In the genomic region with DNA sequence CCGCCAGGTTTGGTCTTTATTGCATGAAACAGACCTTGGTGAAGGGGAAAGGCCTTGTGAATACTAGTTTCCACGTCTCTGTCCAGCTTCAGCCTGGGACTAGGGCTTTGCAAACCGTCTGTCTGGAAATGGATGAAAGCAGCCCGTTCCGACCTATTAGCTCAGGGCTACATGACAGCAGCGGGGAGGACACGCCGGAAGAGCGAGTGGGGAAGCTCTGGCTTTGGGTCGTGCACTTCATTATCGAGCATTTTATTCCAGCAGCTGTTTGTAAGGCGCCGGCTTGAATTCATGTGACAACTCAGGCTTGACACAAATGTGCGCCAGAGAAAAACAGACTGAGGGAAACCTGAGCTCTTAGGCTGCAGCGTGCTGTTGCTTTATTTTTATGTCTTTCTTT, we compare ENCODE assay signal across 10 mouse cellular contexts. TPM values are rescaled to one million over a fixed set of nuclear protein-coding genes. Genes with fewer than 3 reads are reported as not detected.
DNase-seq lines count a peak whose midpoint lies in the region; ATAC-seq lines count a peak whose summit lies in the region.
"Had no signal": no experiment of that assay in that cellular context is flagged by ENCODE, and none has a peak within 500 bp of the region (broad histone marks: within the 10 kb centered on the region; RNA-seq: fewer than 3 reads in every experiment).

No protein-coding gene starts in this region.

- H3K4me3 ChIP-seq in hindbrain, embryonic 11.5 days (ENCODE audit: low read depth, low read length): no peak overlapping the region
- no peak overlapping the region for H3K4me3 ChIP-seq in hindbrain, embryonic 10.5 days
- H3K4me3 ChIP-seq in heart, embryonic 12.5 days: no peak overlapping the region
- H3K4me3 ChIP-seq in kidney, embryonic 15.5 days (replicated peaks): no peak overlapping the region
- H3K4me3 ChIP-seq in neural tube, embryonic 13.5 days: no peak overlapping the region

- peak overlapping the region; percentile 47; the same call in 1 of the 2 replicates for H3K27ac ChIP-seq in hindbrain, embryonic 11.5 days (ENCODE audit: low read depth, low read length)
- no peak overlapping the region for H3K27ac ChIP-seq in hindbrain, embryonic 10.5 days
- H3K27ac ChIP-seq in heart, embryonic 12.5 days (ENCODE audit: poor library complexity, severe bottlenecking): 0 out of 2 replicates have a peak overlapping the region, but pooled peaks have one; percentile 30
- peak overlapping the region; percentile 49 for H3K27ac ChIP-seq in kidney, embryonic 15.5 days
- peak overlapping the region; percentile 75 for H3K27ac ChIP-seq in neural tube, embryonic 13.5 days (replicated peaks)

- no peak for ATAC-seq in hindbrain, embryonic 11.5 days (ENCODE audit: low FRiP score)
- no peak for ATAC-seq in heart, embryonic 12.5 days (ENCODE audit: insufficient number of reproducible peaks, low FRiP score)
- ATAC-seq in kidney, embryonic 15.5 days (replicated peaks; ENCODE audit: low FRiP score): peak; percentile 84
- peak; percentile 48; the same call in 1 of the 2 replicates for ATAC-seq in neural tube, embryonic 13.5 days (ENCODE audit: low read depth)

- no peak overlapping the region for H3K4me2 ChIP-seq in hindbrain, embryonic 11.5 days (replicated peaks; ENCODE audit: low read depth, low read length)
- no peak overlapping the region for H3K4me2 ChIP-seq in heart, embryonic 12.5 days
- peak overlapping the region; percentile 25 for H3K4me2 ChIP-seq in kidney, embryonic 15.5 days
- peak overlapping the region; percentile 21 for H3K4me2 ChIP-seq in neural tube, embryonic 13.5 days

- DNase-seq in hindbrain, embryonic 11.5 days (ENCODE audit: low spot score): no peak
- no peak for DNase-seq in hindbrain, embryonic 10.5 days (ENCODE audit: low spot score)
- DNase-seq in spleen, postnatal 10 days (ENCODE audit: low spot score in 2 of 2): no peak
- DNase-seq in urinary bladder, postnatal 10 days (ENCODE audit: low spot score): no peak
- no peak for DNase-seq in spleen, adult 18-20 months
- DNase-seq: cerebellum, postnatal 14 days had no signal

- WGBS in hindbrain, embryonic 11.5 days: 69% methylated on average over 15 of the region's 15 CpGs
- 76% methylated on average over 15 of the region's 15 CpGs for WGBS in hindbrain, embryonic 10.5 days
- WGBS in heart, embryonic 12.5 days: 71% methylated on average over 15 of the region's 15 CpGs
- WGBS in kidney, embryonic 15.5 days: 32% methylated on average over 15 of the region's 15 CpGs
- 56% methylated on average over 15 of the region's 15 CpGs for WGBS in neural tube, embryonic 13.5 days

- no peaks in the 10 kb centered on the region for H3K36me3 ChIP-seq in hindbrain, embryonic 11.5 days (ENCODE audit: control insufficient read depth, insufficient read depth, low read length)
- peaks cover 94% of the 10 kb centered on the region for H3K36me3 ChIP-seq in hindbrain, embryonic 10.5 days
- H3K36me3 ChIP-seq in heart, embryonic 12.5 days: peaks cover 25% of the 10 kb centered on the region
- H3K36me3 ChIP-seq in kidney, embryonic 15.5 days: peaks cover 42% of the 10 kb centered on the region
- no peaks in the 10 kb centered on the region for H3K36me3 ChIP-seq in neural tube, embryonic 13.5 days

- H3K4me1 ChIP-seq in hindbrain, embryonic 11.5 days (replicated peaks; ENCODE audit: control insufficient read depth, insufficient read depth, low read length): no peaks in the 10 kb centered on the region; the same call in 1 of the 2 replicates
- peaks cover 22% of the 10 kb centered on the region for H3K4me1 ChIP-seq in hindbrain, embryonic 10.5 days (replicated peaks)
- H3K4me1 ChIP-seq in heart, embryonic 12.5 days (replicated peaks): peaks cover 44% of the 10 kb centered on the region
- H3K4me1 ChIP-seq in kidney, embryonic 15.5 days: peaks cover 55% of the 10 kb centered on the region
- H3K4me1 ChIP-seq in neural tube, embryonic 13.5 days (replicated peaks): peaks cover 57% of the 10 kb centered on the region

- no peaks in the 10 kb centered on the region for H3K9me3 ChIP-seq in hindbrain, embryonic 11.5 days (ENCODE audit: control insufficient read depth, low read length)
- no peaks in the 10 kb centered on the region for H3K9me3 ChIP-seq in hindbrain, embryonic 10.5 days
- H3K9me3 ChIP-seq in heart, embryonic 12.5 days (replicated peaks): no peaks in the 10 kb centered on the region
- no peaks in the 10 kb centered on the region for H3K9me3 ChIP-seq in kidney, embryonic 15.5 days (replicated peaks)
- H3K9me3 ChIP-seq in neural tube, embryonic 13.5 days: no peaks in the 10 kb centered on the region
- H3K9me3 ChIP-seq: G1E had no signal

- H3K27me3 ChIP-seq in hindbrain, embryonic 11.5 days (ENCODE audit: control insufficient read depth, insufficient read depth, low read length): no peaks in the 10 kb centered on the region
- H3K27me3 ChIP-seq in hindbrain, embryonic 10.5 days (ENCODE audit: insufficient read depth, poor library complexity, severe bottlenecking): no peaks in the 10 kb centered on the region
- H3K27me3 ChIP-seq in heart, embryonic 12.5 days (replicated peaks): no peaks in the 10 kb centered on the region
- no peaks in the 10 kb centered on the region for H3K27me3 ChIP-seq in kidney, embryonic 15.5 days
- H3K27me3 ChIP-seq in neural tube, embryonic 13.5 days: no peaks in the 10 kb centered on the region

- H3K9ac ChIP-seq in hindbrain, embryonic 11.5 days (ENCODE audit: low read depth, low read length): 0 out of 2 replicates have a peak overlapping the region, but pooled peaks have one; percentile 42
- no peak overlapping the region for H3K9ac ChIP-seq in heart, embryonic 12.5 days
- H3K9ac ChIP-seq in kidney, embryonic 15.5 days: no peak overlapping the region
- H3K9ac ChIP-seq in neural tube, embryonic 13.5 days: peak overlapping the region; percentile 41; the same call in 1 of the 2 replicates

RNA-seq across cellular contexts. Expression of a gene that starts 13.9 kb away (rescaled TPM):
- 15.7 and 17.2 TPM in 2 replicates for polyA plus RNA-seq in hindbrain, embryonic 11.5 days (2014; fragmentation: Nextera tagmentation; extraction: Ambion mirVana)
- 26.2 and 27.4 TPM in 2 replicates for polyA plus RNA-seq in hindbrain, embryonic 10.5 days (2016; fragmentation: Nextera tagmentation; extraction: Ambion mirVana)
- polyA plus RNA-seq in heart, embryonic 12.5 days (2016; fragmentation: Nextera tagmentation; extraction: Ambion mirVana): 21.6 and 23.3 TPM in 2 replicates
- 28.7 and 29.8 TPM in 2 replicates for polyA plus RNA-seq in kidney, embryonic 15.5 days (2015; fragmentation: Nextera tagmentation; extraction: Ambion mirVana)
- polyA plus RNA-seq in neural tube, embryonic 13.5 days (2015; fragmentation: Nextera tagmentation; extraction: Ambion mirVana): 14.6 and 14.8 TPM in 2 replicates

Comparison
In these comparisons a context has a peak if more than half of its experiments do, and no peak if none do; other contexts are left out.
1. ATAC-seq: peak in kidney, embryonic 15.5 days (single experiment) and neural tube, embryonic 13.5 days (single experiment); none in hindbrain, embryonic 11.5 days (single experiment) and heart, embryonic 12.5 days (single experiment).
2. H3K4me2 ChIP-seq: peak in kidney, embryonic 15.5 days (single experiment) and neural tube, embryonic 13.5 days (single experiment); none in hindbrain, embryonic 11.5 days (single experiment) and heart, embryonic 12.5 days (single experiment).
3. H3K9ac ChIP-seq: peak in hindbrain, embryonic 11.5 days (single experiment) and neural tube, embryonic 13.5 days (single experiment); none in heart, embryonic 12.5 days (single experiment) and kidney, embryonic 15.5 days (single experiment).